Mouse (Mus musculus) liver, embryonic 13.5 days (tissue): Measurements from ENCODE around the gene Nt5dc2. TPM values are rescaled to one million over a fixed set of nuclear protein-coding genes. Genes with fewer than 3 reads are reported as not detected.

Experiments
- ATAC-seq: fragments of 200-750 bp; cut with Nextera tagmentation; 2 replicates; pipeline ENCODE4 v1.8.0; 2017; ENCODE audit warnings: low read depth, mild to moderate bottlenecking, moderate number of reproducible peaks, moderate library complexity
- DNase-seq: peaks from one replicate; pipeline ENCODE4 v3.0.0; 2022
- H3K27ac ChIP-seq: fragments of 300-500 bp; sonication (generic); 2 replicates; pipeline ENCODE4 v1.5.1; 2015; ENCODE audit warnings: moderate library complexity, mild to moderate bottlenecking, inconsistent platforms
- H3K27me3 ChIP-seq: fragments of 300-500 bp; sonication (generic); 2 replicates; pipeline ENCODE4 v1.6.1; 2015; ENCODE audit warnings: mild to moderate bottlenecking, inconsistent platforms
- H3K36me3 ChIP-seq: fragments of 300-500 bp; sonication (generic); 2 replicates; pipeline ENCODE4 v1.6.1; 2015; ENCODE audit warnings: mild to moderate bottlenecking, inconsistent platforms
- H3K4me1 ChIP-seq: fragments of 300-500 bp; sonication (generic); replicated peaks from 2 replicates; pipeline ENCODE4 v1.6.1; 2015; ENCODE audit warnings: inconsistent platforms
- H3K4me2 ChIP-seq: fragments of 300-500 bp; sonication (generic); 2 replicates; pipeline ENCODE4 v1.6.1; 2015; ENCODE audit warnings: inconsistent platforms, mild to moderate bottlenecking, moderate library complexity
- H3K4me3 ChIP-seq: fragments of 300-500 bp; sonication (generic); replicated peaks from 2 replicates; pipeline ENCODE4 v1.5.1; 2015; ENCODE audit warnings: mild to moderate bottlenecking, inconsistent platforms
- H3K9ac ChIP-seq: fragments of 300-500 bp; sonication (generic); 2 replicates; pipeline ENCODE4 v1.6.1; 2015; ENCODE audit warnings: mild to moderate bottlenecking, inconsistent platforms
- H3K9me3 ChIP-seq: fragments of 300-500 bp; sonication (generic); replicated peaks from 2 replicates; pipeline ENCODE4 v1.6.1; 2016; ENCODE audit warnings: inconsistent platforms
- WGBS: fragments of 180-500 bp; shearing (Covaris S2); methylation state at CpG from one replicate; pipeline ENCODE4 v1.1.7; 2015; ENCODE audit not compliant: insufficient replicate concordance; 5-methylcytosine and 5-hydroxymethylcytosine counted together
- polyA plus RNA-seq: library from polyadenylated mRNA; unstranded; fragments of >200 nt; fragmentation: Nextera tagmentation; extraction: Ambion mirVana; gene quantifications from 2 replicates; pipeline ENCODE4 v1.2.1, GENCODE M21; 2015

Nt5dc2 gene
- polyA plus RNA-seq = 174 and 196 TPM in 2 replicates

DNA sequence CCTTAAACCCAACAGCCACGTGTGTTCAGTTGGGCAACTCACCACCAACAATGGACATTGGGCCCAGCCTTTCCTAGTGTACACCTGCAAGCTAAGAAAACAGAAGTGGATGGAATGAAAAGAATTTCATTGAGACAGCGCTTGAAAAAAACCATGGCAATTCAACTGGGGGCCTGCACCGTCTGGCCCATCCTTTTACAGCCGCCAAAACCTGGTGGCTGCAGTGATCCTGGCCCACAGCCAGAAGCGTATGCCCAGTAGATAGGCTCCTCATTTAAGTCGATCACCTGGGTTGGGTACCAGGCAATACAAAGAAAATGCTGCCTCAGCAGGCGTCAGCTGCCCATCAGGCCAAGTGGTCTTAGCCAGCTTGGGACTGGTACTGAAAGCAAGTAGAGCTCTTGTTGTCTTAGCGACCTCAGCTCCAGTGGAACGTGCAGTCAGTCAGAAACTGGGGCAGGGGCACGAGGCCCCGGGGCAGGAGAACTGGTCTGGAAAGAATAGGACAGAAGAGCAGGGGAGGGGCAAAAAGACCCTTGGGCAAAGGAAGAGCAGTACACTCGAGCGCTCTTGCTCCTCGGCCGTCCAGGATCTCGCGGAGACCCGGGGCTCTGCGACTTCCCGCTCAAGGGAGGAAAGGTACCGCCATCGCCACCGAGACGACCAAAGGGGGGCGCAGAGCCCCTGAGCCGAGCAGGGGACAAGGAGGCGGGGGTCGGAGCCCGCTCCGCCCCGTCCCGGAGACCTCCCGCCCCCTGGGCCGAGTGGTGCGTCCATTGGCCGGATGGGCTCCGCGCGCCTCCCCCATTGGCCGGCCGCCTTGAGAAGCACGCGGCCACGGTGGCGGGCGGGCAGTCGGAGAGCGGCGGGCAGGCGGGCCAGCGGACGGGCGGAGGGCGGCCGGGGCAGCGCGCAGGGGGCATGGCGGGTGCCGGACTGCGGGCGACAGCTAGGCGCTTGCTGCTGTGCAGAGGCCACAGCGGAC is at the start of gene Nt5dc2:
Gene Nt5dc2, plus strand, starts transcription at position 818 of the 985 bp plus-strand sequence.
- peaks cover 70% of the 10 kb centered on the region for H3K4me1 ChIP-seq
- peak within 1 kb of the TSS; percentile 99 for H3K4me2 ChIP-seq
- DNase-seq = peak; percentile 81
- ATAC-seq = peak; percentile 66
- H3K4me3 ChIP-seq = peak within 1 kb of the TSS; percentile 87
- H3K27me3 ChIP-seq = no peaks in the 10 kb centered on the region
- WGBS = 7% methylated on average over 57 of the region's 63 CpGs
- H3K9ac ChIP-seq = peak within 1 kb of the TSS; percentile 94
- H3K27ac ChIP-seq = peak within 1 kb of the TSS; percentile 82
- no peaks in the 10 kb centered on the region for H3K9me3 ChIP-seq
- H3K36me3 ChIP-seq = peaks cover 19% of the 10 kb centered on the region

DNA sequence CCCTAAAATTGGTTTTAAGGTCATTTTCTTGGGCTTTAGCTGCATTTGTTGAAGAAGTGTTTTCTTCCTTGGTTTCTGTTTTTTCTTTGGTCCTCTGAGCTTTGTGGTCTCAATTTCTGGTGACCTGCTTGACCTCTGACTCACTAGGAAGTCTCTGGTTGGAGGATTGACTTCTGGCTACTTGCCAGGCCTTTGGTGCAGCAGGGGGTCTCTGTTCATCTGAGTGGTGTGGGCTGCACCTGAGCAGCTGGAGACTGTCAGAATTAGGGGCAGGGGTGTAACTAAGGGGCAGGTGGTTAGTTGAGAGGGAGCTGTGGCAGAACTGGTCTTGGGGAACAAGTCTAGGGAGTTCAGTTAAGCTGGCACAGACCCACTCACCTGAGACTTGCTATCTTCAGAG is 49.7 kb upstream of the Nt5dc2 start:
- peak overlapping the region; percentile 66 for H3K27ac ChIP-seq
- ATAC-seq = no peak
- H3K9me3 ChIP-seq = no peaks in the 10 kb centered on the region

DNA sequence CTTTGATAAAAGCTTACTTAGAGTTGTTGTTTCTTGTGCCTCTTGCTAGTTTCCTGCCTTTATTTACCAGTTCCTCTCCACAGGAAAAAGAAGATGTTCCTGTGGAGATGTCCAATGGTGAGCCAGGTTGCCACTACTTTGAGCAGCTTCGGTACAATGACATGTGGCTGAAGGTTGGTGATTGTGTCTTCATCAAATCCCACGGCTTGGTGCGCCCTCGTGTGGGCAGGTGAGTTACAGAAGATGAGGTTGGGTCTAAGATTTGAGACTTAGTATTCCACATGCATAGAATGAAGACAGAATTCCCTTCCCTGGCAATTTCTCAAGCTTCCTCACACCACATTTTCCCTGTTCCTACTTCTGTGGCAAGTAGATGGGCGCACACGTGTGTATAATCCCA is 43.4 kb upstream of the Nt5dc2 start:
- no peak overlapping the region for H3K4me3 ChIP-seq
- ATAC-seq (no peak), DNase-seq (no peak)
- H3K4me1 ChIP-seq = peaks cover under 1% of the 10 kb centered on the region; the same call in 1 of the 2 replicates
- 81% methylated on average over 6 of the region's 6 CpGs for WGBS
- H3K9me3 ChIP-seq = no peaks in the 10 kb centered on the region
- H3K9ac ChIP-seq = no peak overlapping the region
- H3K36me3 ChIP-seq = peaks cover 82% of the 10 kb centered on the region
- H3K27me3 ChIP-seq = no peaks in the 10 kb centered on the region
- no peak overlapping the region for H3K4me2 ChIP-seq
- no peak overlapping the region for H3K27ac ChIP-seq

More for the DNA sequence above, 49.7 kb upstream of the Nt5dc2 start:
- Histone ChIP-seq H3K4me3 (no peak overlapping the region), H3K27me3 (no peaks in the 10 kb centered on the region), H3K36me3 (peaks cover 69% of the 10 kb centered on the region), H3K9ac (peak overlapping the region; percentile 37), H3K4me1 (peaks cover 34% of the 10 kb centered on the region), H3K4me2 (no peak overlapping the region)
- DNase-seq = no peak

DNA sequence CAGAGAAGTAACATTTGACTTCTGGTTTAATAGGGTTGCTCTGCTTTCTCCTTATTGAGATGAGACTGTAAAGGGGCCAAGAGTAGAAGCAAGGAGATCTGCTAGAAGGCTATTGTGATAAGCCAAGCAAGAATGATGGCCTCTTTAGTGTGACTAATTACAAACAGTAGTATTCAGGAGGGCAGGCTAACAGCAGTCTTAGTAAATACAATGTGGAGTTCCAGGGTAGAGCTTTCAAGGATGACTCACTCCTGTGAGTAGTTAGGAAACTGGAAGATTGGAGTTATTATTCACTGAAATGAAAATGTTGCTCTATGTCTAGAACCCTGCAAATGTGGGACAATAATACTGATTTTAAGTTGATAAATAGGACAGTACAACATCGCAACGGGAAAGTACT is 42.3 kb upstream of the Nt5dc2 start:
- DNase-seq = no peak
- H3K4me2 ChIP-seq = no peak overlapping the region
- H3K36me3 ChIP-seq = peaks cover 81% of the 10 kb centered on the region
- no peaks in the 10 kb centered on the region for H3K9me3 ChIP-seq
- H3K9ac ChIP-seq = no peak overlapping the region
- 93% methylated on average over 2 of the region's 2 CpGs for WGBS
- H3K27ac ChIP-seq = no peak overlapping the region
- no peaks in the 10 kb centered on the region for H3K27me3 ChIP-seq
- H3K4me1 ChIP-seq = peaks cover 11% of the 10 kb centered on the region
- H3K4me3 ChIP-seq = no peak overlapping the region
- ATAC-seq = no peak

DNA sequence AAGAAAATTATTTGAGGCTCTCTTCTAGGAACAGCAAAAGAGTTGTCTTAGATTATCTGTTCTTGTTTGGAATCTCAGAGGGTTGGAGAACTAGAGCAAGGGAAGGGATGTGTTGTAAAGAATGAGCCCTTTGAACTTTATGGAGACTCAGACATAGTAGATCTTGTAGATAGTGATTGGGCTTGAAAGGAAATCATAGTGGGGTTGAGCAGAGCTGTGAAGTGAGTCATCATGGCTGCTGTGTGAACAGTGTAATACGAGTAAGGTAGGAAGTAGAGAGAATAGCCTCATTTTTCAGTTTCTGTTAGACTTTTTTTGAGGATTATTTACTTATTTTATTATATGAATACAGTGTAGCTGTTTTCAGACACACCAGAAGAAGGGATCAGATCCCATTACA is 40.9 kb upstream of the Nt5dc2 start:
- 73% methylated on average over 1 of the region's 1 CpGs for WGBS
- no peak for ATAC-seq
- no peak for DNase-seq
- Histone ChIP-seq H3K4me2 (no peak overlapping the region), H3K9me3 (no peaks in the 10 kb centered on the region), H3K27me3 (no peaks in the 10 kb centered on the region), H3K4me1 (peaks cover 19% of the 10 kb centered on the region), H3K36me3 (peaks cover 84% of the 10 kb centered on the region), H3K9ac (no peak overlapping the region), H3K4me3 (no peak overlapping the region), H3K27ac (no peak overlapping the region)

DNA sequence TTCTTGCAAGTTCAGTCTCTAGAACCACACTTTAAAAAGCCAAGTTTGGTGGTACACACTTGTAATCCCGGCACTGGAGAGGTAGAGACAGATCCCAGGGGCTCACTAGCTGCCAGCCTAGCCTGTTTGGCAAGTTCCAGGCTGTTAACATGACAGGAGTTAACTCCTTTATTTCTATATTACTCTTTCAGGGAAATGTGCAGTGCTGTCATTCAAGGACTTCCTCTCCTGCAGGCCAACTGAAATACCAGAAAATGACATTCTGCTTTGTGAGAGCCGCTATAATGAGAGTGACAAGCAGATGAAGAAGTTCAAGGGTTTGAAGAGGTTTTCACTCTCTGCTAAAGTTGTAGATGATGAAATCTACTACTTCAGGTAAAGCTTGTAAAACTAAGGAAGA is 25.7 kb upstream of the Nt5dc2 start:
- ATAC-seq (no peak), DNase-seq (no peak)
- Histone ChIP-seq H3K27ac (no peak overlapping the region), H3K4me3 (no peak overlapping the region), H3K36me3 (peaks cover 69% of the 10 kb centered on the region), H3K4me1 (peaks cover 12% of the 10 kb centered on the region), H3K27me3 (no peaks in the 10 kb centered on the region), H3K4me2 (no peak overlapping the region), H3K9ac (no peak overlapping the region), H3K9me3 (no peaks in the 10 kb centered on the region)
- 87% methylated on average over 2 of the region's 2 CpGs for WGBS

DNA sequence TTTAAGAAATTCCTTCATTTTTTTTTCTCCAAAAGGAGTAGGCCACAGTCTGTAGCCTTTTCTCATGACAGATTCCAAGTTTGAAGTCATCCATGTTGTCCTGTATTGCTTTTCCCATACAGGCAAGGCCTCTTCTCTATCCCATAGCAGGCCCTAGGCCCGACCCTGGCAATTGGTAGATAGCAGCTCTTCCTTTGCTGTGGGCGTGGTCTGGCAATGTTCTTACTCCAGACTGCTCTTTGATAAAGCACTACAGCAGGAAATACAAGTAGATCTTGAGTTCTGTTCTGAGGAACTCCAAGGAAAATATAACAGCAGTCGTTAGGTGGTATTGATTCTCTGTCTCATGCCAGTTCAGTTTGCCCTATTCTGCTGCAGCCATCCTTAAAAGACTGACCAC is 20.2 kb upstream of the Nt5dc2 start:
- H3K4me2 ChIP-seq = 0 out of 2 replicates have a peak overlapping the region, but pooled peaks have one; percentile 4
- peaks cover 46% of the 10 kb centered on the region for H3K4me1 ChIP-seq
- ATAC-seq (peak; percentile 96), DNase-seq (peak; percentile 69)
- peak overlapping the region; percentile 50 for H3K27ac ChIP-seq
- H3K9ac ChIP-seq = peak overlapping the region; percentile 17; the same call in 1 of the 2 replicates
- no peaks in the 10 kb centered on the region for H3K9me3 ChIP-seq
- peaks cover 90% of the 10 kb centered on the region for H3K36me3 ChIP-seq
- WGBS = 21% methylated on average over 3 of the region's 3 CpGs
- H3K27me3 ChIP-seq = no peaks in the 10 kb centered on the region
- no peak overlapping the region for H3K4me3 ChIP-seq

DNA sequence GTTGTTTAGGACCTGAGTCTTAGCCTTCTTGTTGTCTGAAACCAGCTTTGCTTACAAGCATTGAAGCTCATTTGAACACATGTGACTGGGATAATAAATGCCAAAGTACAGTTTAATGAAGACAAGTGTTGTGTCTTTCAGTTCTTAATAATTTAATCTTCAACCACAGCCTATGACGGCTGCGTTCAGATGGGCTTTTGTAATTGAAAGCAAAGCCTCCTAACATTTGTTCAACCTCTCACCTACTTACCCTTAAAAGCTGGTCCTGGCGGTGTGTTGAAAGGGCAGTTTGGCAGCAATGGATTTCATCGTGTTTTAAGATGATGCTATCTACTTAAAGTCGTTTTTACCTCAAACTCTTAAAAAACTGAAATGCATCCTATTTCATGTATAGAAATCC is 18.7 kb upstream of the Nt5dc2 start:
- Histone ChIP-seq H3K36me3 (peaks cover 89% of the 10 kb centered on the region), H3K9ac (no peak overlapping the region), H3K27me3 (no peaks in the 10 kb centered on the region), H3K4me2 (no peak overlapping the region), H3K9me3 (no peaks in the 10 kb centered on the region), H3K27ac (no peak overlapping the region), H3K4me3 (no peak overlapping the region), H3K4me1 (peaks cover 46% of the 10 kb centered on the region)
- ATAC-seq (no peak), DNase-seq (no peak)
- WGBS = 74% methylated on average over 5 of the region's 5 CpGs

DNA sequence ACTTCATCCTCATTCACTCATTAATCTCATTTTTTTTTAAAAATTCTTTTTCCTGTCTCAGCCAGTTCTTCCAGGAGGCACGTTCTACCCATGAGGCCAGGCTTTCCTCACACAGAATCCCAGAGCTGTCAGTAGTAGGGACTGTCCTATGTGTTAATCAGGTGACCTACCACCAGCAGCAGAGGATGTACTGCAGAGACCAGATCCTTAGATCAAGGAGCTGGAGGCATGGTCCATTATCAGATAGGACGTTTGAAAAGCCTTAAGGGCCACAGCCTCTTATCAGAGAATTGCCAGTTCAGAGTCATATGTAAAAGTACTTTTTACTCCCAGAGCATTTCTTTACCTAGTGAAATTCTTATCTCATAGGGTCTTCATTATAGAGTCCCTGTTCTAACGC is 16.8 kb upstream of the Nt5dc2 start:
- Histone ChIP-seq H3K4me1 (peaks cover 46% of the 10 kb centered on the region), H3K4me3 (no peak overlapping the region), H3K9me3 (no peaks in the 10 kb centered on the region), H3K27me3 (no peaks in the 10 kb centered on the region), H3K4me2 (no peak overlapping the region), H3K9ac (no peak overlapping the region), H3K27ac (peak overlapping the region; percentile 34; the same call in 1 of the 2 replicates), H3K36me3 (peaks cover 88% of the 10 kb centered on the region)
- ATAC-seq = peak; percentile 47; the same call in 1 of the 2 replicates
- no peak for DNase-seq
- WGBS = 44% methylated on average over 3 of the region's 3 CpGs

DNA sequence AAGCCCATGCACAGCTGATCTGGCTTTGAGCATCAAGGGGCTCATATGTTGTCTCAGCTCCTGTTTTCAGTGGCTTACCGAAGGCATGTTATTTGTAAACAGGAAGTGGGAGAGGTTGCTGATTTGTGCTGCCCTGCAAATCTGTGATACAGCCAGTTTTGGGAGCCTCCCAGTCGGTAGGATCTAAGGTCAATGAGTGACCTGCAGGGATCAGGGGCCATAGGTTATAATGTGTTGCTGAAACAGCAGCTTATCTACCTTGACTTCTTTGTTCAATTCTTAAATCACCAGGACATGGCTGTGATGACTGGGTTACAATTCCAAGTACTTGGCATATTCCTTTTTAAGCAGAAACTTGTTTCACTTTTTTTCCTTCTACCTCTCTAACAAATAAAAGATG is 15.3 kb upstream of the Nt5dc2 start:
- H3K9ac ChIP-seq = no peak overlapping the region
- peaks cover 80% of the 10 kb centered on the region for H3K36me3 ChIP-seq
- 0 out of 2 replicates have a peak overlapping the region, but pooled peaks have one; percentile 13 for H3K27ac ChIP-seq
- no peaks in the 10 kb centered on the region for H3K9me3 ChIP-seq
- WGBS = 42% methylated on average over 2 of the region's 2 CpGs
- H3K27me3 ChIP-seq = no peaks in the 10 kb centered on the region
- ATAC-seq (no peak), DNase-seq (no peak)
- no peak overlapping the region for H3K4me3 ChIP-seq
- H3K4me2 ChIP-seq = no peak overlapping the region
- peaks cover 34% of the 10 kb centered on the region for H3K4me1 ChIP-seq

DNA sequence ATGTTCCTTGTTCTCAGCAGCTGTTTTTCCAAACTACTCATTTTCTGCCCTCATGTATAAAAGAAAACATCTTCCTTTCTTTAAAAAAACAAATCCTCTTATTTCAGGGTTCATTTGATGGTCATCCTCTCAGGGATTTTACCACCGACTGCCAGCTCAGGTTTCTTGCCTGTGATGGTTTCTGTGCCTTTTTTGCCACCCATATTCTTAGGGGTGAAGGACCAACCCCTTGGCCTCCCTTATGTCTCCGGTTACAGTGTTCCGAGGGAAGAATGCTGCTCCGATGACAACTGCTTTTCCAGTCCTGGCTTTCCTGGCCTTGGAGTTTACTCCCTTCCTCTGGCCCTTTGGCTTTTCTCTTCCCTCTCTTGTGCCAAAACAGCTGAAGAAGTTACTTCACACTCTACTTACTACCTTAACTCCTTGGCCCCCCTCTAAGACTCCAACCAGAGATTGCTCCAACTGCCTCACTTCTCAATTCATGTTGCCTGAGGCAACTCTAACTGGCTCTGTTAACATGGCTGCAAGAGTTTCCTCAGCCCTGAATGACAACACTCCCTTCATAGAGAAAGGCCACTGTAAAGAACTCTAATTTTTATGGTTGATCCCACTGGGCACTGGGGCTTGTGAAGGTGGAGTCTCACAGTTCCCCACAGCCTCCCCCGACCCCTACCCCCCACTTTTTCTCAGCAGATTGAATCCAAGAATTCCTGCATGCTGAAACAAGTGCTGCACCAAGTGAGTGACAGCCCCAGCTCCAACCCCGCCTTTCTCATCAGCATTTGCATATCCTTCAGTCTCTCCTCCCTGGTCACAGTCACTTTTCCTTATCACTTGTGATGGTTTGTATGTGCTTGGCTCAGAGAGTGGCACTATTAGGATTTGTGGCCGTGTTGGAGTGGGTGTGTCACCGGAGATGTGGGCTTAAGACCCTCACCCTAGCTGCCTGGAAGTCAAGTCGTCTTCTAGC is 5.5 kb upstream of the Nt5dc2 start:
- Histone ChIP-seq H3K4me3 (peak overlapping the region; percentile 18; the same call in 1 of the 2 replicates), H3K9ac (peak overlapping the region; percentile 38), H3K4me2 (peak overlapping the region; percentile 68), H3K36me3 (peaks cover 33% of the 10 kb centered on the region), H3K4me1 (peaks cover 54% of the 10 kb centered on the region), H3K27ac (peak overlapping the region; percentile 71), H3K27me3 (no peaks in the 10 kb centered on the region), H3K9me3 (no peaks in the 10 kb centered on the region)
- ATAC-seq (no peak), DNase-seq (no peak)
- 58% methylated on average over 9 of the region's 9 CpGs for WGBS
